Mouse (Mus musculus) kidney, adult 2 months (tissue): ENCODE data around the gene Lss. TPM values are rescaled to one million over a fixed set of nuclear protein-coding genes. Genes with fewer than 3 reads are reported as not detected.
A peak's percentile ranks its signal among the peaks of the same experiment; 100 is the strongest.

ENCODE experiments used
- DNase-seq: peaks from one replicate; pipeline ENCODE4 v3.0.0; 2021
- H3K27ac ChIP-seq: fragments of 200-500 bp; 2 replicates; pipeline ENCODE4 v1.5.1; 2012; ENCODE audit warnings: low read depth, low read length, control low read depth, inconsistent platforms; ENCODE audit not compliant: insufficient read depth
- H3K27me3 ChIP-seq: fragments of 200-500 bp; replicated peaks from 2 replicates; pipeline ENCODE4 v1.6.1; 2012; ENCODE audit warnings: mild to moderate bottlenecking, moderate library complexity, low read length, inconsistent platforms; ENCODE audit not compliant: control insufficient read depth, insufficient read depth
- H3K36me3 ChIP-seq: fragments of 200-500 bp; 2 replicates; pipeline ENCODE4 v1.6.1; 2012; ENCODE audit warnings: mild to moderate bottlenecking, moderate library complexity, low read length, inconsistent platforms; ENCODE audit not compliant: control insufficient read depth, insufficient read depth
- H3K4me1 ChIP-seq: fragments of 200-500 bp; 2 replicates; pipeline ENCODE4 v1.6.1; 2011; ENCODE audit warnings: low read length; ENCODE audit not compliant: control insufficient read depth, insufficient read depth
- H3K4me3 ChIP-seq: fragments of 200-500 bp; 2 replicates; pipeline ENCODE4 v1.5.1; 2011; ENCODE audit warnings: mild to moderate bottlenecking, low read depth, low read length, control low read depth; ENCODE audit not compliant: insufficient read depth
- CTCF ChIP-seq: fragments of 200-500 bp; conservative IDR thresholded peaks from 2 replicates; pipeline ENCODE4 v1.5.1; 2011; ENCODE audit warnings: low read depth, mild to moderate bottlenecking, control low read depth, low read length, moderate library complexity, mixed read lengths; ENCODE audit not compliant: insufficient read depth, insufficient read length
- POLR2A ChIP-seq: fragments of 200-500 bp; IDR thresholded peaks from one replicate; pipeline ENCODE4 v1.6.1; 2011; ENCODE audit warnings: low read depth, low read length, control low read depth
- WGBS: fragments of 180-500 bp; shearing (Covaris S2); methylation state at CpG from one replicate; pipeline ENCODE4 v1.1.7; 2018; 5-methylcytosine and 5-hydroxymethylcytosine counted together
- polyA plus RNA-seq: library from polyadenylated mRNA; depleted of rRNA; stranded (reverse); fragments of >200 nt; gene quantifications from 2 replicates; pipeline ENCODE4 v1.2.3, GENCODE M21; 2012

The Lss gene
- polyA plus RNA-seq, 1 experiment: 18.9 TPM

DNA sequence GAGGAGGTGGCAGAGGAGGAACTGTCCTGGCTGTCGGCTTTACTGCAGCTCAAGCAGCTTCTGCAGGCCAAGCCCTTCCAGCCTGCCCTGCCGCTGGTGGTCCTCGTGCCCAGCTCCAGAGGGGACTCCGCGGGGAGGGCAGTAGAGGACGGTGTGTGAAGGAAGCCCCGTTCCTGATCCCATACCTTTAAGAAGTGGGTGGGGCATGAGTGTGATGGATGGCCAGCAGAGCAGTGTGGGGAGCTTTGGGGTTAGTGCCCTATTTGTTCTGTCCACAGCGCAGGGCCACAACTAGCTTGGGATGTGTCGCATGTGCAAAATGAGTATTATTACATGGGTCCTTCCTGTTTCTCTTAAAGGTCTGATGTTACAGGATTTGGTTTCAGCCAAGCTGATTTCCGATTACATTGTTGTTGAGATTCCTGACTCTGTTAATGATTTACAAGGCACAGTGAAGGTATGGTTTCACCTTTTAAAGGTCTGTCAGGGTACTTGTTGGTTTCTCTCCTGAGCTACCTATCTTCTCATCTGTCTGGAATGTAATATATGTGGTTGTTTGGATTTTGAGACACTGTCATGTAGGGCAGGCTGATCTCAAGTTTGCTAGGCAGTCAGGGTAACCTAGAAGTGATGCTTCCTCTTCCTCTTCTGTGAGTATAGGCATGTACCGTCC, 27.0 kb upstream of the Lss start:
- Histone ChIP-seq H3K36me3 (peaks cover 2% of the 10 kb centered on the region; the same call in 1 of the 2 replicates), H3K4me3 (no peak overlapping the region), H3K27ac (no peak overlapping the region), H3K4me1 (no peaks in the 10 kb centered on the region), H3K27me3 (no peaks in the 10 kb centered on the region)
- TF ChIP-seq POLR2A (no peak), CTCF (no peak)
- 80% methylated on average over 11 of the region's 11 CpGs for WGBS
- DNase-seq: no peak

DNA sequence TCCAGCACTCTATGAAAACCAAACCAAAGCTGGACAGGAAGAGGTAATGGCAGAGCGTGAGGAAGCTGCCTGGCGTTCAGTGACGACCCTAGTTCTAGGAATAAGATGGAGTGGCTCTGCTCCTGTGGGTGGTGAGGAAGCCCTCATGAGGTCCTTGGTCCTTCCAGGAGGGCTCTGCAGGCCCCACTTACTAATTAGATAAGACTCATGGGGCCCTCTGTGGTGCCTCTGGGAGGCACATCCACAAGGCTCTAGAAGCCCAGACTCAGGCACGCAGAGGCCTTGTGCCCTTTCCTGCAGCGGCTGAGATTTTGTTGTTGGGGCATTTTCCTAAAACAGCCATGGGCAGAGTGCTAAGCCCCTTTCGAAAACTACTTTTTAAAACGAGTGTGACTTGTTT, 25.5 kb upstream of the Lss start:
- H3K4me1 ChIP-seq: no peaks in the 10 kb centered on the region
- peaks cover 2% of the 10 kb centered on the region; the same call in 1 of the 2 replicates for H3K36me3 ChIP-seq
- WGBS: 95% methylated on average over 7 of the region's 7 CpGs
- TF ChIP-seq CTCF (no peak), POLR2A (no peak)
- H3K27ac ChIP-seq: no peak overlapping the region
- no peaks in the 10 kb centered on the region for H3K27me3 ChIP-seq
- H3K4me3 ChIP-seq: no peak overlapping the region
- no peak for DNase-seq

DNA sequence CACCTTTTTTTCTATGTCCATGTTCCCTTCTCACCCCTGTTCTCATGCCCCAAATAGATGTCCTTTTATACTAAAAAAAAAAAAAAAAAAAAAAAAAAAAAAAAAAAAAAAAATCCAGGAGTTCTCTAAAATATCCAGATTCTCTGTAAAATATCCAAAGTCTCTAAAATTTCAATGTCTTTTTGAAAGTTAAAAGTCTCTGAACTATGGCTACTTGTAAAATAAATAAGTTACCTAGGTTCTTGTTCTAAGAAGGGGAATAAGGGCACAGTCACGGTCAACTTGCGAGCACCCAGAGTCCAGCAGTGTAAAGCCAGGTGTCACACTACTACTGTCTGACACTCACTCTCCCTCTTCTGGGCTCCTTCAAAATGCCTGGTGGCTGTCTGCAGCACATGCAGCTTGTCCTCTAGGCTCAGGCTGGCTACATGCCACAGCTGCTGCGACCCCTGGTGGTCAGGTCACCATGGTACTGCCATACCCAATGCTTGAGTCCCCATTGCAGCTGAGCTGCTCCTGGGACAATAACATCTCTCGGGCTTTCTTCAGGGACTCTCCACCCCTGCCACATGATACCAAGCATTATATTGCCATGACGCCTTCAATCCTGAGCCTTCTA, 18.3 kb upstream of the Lss start:
- no peaks in the 10 kb centered on the region; the same call in 1 of the 2 replicates for H3K36me3 ChIP-seq
- H3K27me3 ChIP-seq: no peaks in the 10 kb centered on the region
- H3K27ac ChIP-seq: no peak overlapping the region
- WGBS: 49% methylated on average over 5 of the region's 5 CpGs
- H3K4me1 ChIP-seq: no peaks in the 10 kb centered on the region
- no peak overlapping the region for H3K4me3 ChIP-seq
- peak; percentile 71 for DNase-seq
- TF ChIP-seq CTCF (peak; percentile 77), POLR2A (no peak)

DNA sequence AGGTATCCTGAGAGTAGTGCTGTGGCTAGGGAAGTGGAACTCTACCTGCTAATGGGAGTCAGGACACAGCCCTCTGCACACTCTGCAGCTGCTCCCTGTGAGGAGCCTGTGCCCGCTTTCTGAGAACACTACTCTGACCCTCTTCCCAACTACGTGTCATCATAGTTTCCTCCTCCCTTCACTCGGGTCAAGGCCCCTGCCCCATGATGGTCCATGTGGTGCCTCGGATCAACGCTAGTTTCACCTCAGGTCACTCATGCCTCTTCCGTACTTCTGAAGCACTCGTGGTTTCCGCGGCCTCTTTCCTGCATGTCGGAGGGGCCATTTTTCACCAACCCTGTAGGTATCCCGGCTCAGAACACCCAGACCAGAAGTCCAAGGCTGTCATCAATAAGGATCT, 466 bp upstream of the Lss start:
- Histone ChIP-seq H3K27me3 (no peaks in the 10 kb centered on the region), H3K4me3 (peak overlapping the region; percentile 73), H3K27ac (no peak overlapping the region), H3K4me1 (no peaks in the 10 kb centered on the region; the same call in 1 of the 2 replicates), H3K36me3 (no peaks in the 10 kb centered on the region)
- no peak for DNase-seq
- under 1% methylated on average over 11 of the region's 11 CpGs for WGBS
- no peak for TF ChIP-seq CTCF
- TF ChIP-seq POLR2A: no peak

DNA sequence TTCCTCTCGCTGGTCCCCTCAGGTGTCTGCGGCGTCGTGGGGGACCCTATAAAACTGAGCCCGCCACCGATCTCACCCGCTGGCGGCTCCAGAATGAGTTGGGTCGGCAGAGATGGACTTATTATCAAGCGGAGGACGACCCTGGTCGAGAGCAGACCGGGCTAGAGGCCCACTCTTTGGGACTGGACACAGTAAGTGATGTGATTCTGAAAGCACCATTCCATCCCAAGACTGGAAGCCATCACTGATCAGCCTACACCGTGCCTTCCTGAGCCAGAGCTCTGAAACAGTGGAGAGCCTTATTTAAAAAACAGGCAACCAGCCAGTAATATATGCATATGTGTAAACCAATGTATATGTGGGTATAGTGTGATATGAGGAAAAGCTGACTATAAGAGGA, 440 bp downstream of the Lss start:
- WGBS: 3% methylated on average over 14 of the region's 14 CpGs
- DNase-seq: no peak
- H3K27ac ChIP-seq: 0 out of 2 replicates have a peak overlapping the region, but pooled peaks have one; percentile 4
- no peaks in the 10 kb centered on the region for H3K36me3 ChIP-seq
- H3K4me1 ChIP-seq: no peaks in the 10 kb centered on the region; the same call in 1 of the 2 replicates
- no peaks in the 10 kb centered on the region for H3K27me3 ChIP-seq
- no peak for TF ChIP-seq CTCF
- no peak for TF ChIP-seq POLR2A
- peak overlapping the region; percentile 93 for H3K4me3 ChIP-seq

DNA sequence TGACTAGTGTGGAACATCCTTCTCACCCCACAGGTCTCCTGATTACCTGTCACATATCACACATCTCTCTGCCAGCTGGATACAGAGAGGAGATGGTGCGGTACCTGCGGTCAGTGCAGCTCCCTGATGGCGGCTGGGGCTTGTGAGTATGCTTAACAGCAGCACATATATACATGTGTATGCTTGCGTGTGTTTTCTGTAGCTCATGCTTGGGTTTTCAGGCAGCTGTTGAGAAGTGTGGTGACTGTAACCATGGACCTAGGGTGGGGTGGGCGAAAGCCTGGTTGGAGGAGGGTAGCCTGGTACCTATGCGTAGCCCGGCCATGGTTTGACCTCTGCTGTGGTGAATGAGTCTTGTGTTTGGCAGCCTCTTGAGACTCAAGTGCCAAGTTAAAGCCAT, 4.1 kb downstream of the Lss start:
- Histone ChIP-seq H3K27ac (no peak overlapping the region), H3K4me3 (no peak overlapping the region), H3K27me3 (no peaks in the 10 kb centered on the region), H3K36me3 (no peaks in the 10 kb centered on the region; the same call in 1 of the 2 replicates), H3K4me1 (no peaks in the 10 kb centered on the region; the same call in 1 of the 2 replicates)
- 93% methylated on average over 7 of the region's 7 CpGs for WGBS
- DNase-seq: no peak
- TF ChIP-seq CTCF: no peak
- no peak for TF ChIP-seq POLR2A

DNA sequence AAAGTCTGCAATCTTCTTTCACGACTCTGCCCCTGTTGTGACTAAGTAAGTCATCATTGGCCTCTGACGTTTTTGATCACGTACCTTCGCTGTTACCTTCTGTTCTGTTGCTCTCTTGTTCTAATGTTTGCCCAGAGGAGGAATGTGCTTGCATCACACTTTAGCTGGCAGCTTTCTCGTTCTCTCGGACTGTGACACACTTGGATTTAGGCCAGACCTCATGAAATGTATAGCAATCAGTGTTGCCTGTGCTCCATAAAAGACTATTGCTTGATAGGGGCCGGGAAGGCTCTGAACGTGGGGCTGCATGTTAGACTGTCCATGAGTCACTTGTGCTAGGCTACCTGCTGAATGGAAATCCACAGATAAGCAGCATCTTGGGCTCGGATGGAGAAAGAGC, 6.2 kb downstream of the Lss start:
- TF ChIP-seq POLR2A: no peak
- TF ChIP-seq CTCF: no peak
- Histone ChIP-seq H3K27me3 (no peaks in the 10 kb centered on the region), H3K27ac (no peak overlapping the region), H3K36me3 (no peaks in the 10 kb centered on the region; the same call in 1 of the 2 replicates), H3K4me3 (no peak overlapping the region), H3K4me1 (no peaks in the 10 kb centered on the region)
- no peak for DNase-seq
- WGBS: 75% methylated on average over 9 of the region's 9 CpGs
